Mouse (Mus musculus): ENCODE data around the gene Isca1. TPM values are rescaled to one million over a fixed set of nuclear protein-coding genes. Genes with fewer than 3 reads are reported as not detected.
"Not testable (repeated sequence)": the region's sequence is repeated elsewhere in the genome, so short reads cannot be mapped to it uniquely, and the experiment has no call there.

Isca1 gene
- total RNA-seq, 1 experiment from 2014 or later = 49.7 TPM

DNA sequence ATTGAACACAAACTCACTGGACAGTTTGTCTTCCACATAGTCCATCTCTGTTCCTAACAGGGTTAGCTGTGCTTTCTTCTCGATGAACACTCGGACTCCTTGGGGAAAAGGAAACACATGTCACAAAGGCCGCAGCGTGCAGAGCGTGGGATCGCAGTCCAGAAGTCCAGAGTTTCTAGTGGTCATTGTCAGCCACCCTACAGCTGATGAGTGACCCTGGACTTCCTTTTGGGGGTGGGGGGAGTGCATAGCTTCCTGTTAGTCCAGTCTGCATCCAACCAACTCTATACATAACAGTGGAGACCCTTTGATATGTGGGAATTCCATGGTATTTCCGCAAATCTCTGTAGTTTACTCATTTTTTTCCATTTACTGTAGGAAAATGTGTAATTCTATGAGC lies 12.7 kb downstream of the Isca1 start:
- no peak for ATAC-seq (replicated peaks; ENCODE audit: low read depth, poor library complexity, severe bottlenecking)

DNA sequence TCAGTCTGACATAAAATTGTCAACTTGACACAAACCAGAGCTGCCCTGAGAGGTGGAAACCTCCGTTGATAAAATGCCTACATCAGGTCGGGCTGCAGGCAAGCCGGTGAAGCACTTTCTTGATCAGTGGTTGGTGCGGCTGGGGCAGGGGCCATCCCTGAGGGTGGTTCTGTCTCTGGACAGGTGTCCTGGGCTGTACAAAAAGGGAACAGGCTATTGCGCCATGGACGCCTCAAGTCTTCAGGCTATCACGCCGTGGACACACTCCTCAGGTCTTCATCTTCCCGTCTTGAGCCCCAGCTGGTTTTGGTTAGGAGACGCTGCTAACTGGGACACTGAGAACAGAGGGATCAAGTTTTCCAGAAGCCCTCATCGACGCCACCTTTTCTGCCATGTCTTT lies 19.3 kb downstream of the Isca1 start:
- ATAC-seq (replicated peaks; ENCODE audit: low read depth, poor library complexity, severe bottlenecking) = no peak

DNA sequence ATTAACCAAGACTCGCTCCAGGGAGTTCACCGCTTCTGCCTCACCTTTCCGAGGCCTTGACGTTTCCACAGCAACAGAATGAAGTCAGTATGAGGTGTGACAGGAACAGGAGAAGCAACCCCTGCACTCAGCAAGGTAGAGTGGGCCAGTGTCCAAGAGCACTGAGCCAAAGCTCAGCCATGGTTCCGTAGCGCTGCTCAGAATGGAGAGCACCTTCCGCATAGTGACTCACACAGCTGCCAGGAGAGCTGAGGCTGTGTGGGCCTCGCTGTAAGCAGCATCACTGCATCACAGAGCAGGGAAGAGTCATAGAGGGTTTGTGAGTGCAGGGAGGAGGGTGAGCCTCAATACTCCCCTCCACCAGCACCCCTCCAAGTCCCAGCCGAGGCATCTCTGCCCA lies 22.9 kb downstream of the Isca1 start, which contains the start of gene 1700014D04Rik:
TSS of gene 1700014D04Rik (minus strand) at position 42 of the 400 bp plus-strand sequence.
- ATAC-seq (replicated peaks; ENCODE audit: low read depth, poor library complexity, severe bottlenecking) = no peak

DNA sequence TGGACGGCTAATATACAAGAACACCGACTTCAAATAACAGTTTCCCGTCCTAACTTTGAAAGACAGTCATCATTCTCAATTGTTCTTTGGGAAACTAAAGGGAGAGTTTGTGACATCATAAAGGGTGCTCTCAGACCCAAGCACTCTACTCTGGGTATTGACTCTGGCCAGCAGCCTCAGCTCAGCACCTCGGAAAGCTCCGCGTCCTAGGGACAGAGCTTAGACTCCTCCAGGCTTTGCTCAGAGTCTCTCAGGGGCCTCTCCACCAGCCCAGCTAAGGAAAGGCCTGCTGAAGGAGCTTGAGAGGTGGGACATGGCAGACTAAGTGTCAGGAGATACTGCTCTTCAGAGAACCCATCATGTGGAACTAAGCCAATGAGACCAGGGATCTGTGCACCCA lies 23.4 kb downstream of the Isca1 start:
- ATAC-seq (replicated peaks; ENCODE audit: low read depth, poor library complexity, severe bottlenecking) = no peak

DNA sequence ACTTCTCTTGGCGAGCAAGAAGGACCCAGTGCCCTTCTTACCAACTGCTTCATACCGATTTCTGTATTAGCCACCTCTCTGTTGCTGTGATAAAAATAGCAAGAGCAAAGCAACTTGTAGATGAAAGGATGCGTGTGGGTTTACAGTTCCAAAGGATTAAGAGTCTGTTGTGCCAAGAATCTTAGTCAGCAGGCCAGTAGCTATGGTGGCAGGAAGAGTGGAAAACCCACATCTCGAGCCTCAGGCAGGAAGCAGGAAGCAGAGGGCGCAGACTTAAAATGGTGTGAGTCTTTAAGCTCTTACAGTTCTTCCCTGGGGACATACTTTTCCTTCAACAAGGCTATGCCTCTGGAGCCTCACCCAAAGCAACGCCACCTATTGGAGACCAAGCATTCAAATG lies 24.1 kb downstream of the Isca1 start:
- peak; percentile 9; the same call in 1 of the 2 replicates for ATAC-seq (replicated peaks; ENCODE audit: low read depth, poor library complexity, severe bottlenecking)

DNA sequence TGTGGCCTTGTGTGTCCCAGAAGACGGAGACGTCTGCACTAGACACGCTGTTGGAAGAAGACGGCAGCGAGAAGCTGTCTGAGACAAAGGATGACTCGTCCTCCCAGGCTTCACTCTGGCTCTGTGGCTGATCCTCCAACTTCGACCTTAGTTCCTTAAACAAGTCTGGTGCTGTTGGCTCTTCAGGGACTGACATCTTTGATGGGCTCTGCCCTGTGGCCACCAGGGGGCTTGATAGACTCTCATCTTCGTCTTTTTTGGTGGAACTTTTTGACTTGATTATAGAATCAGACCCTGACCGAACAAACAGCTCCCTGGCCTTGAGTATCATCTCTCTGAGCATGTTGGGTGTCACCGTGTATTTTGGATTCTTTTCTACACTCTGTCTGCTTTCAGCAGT lies 27.9 kb downstream of the Isca1 start:
- peak; percentile 86 for ATAC-seq (replicated peaks; ENCODE audit: low read depth, poor library complexity, severe bottlenecking)

DNA sequence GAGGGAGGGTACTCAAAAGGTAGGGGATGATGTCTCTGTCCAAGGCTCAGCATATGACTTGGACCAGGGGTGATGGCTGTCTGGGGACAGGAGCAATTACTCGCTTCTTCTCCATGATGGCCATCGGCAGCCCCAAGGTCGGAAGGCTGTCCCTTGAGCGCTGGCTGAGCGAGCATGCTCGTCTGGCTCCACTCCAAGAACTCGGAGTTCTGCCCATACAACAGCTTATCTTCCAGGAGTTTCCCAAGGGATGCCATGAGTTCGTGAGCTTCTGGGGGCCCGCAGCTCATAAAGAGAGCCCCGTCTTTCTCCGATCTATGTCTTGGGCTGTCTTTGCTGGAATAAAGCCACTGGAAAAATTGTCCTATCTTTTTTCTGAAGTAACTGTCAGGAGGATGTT lies 28.5 kb downstream of the Isca1 start:
- no peak for ATAC-seq (replicated peaks; ENCODE audit: low read depth, poor library complexity, severe bottlenecking)

DNA sequence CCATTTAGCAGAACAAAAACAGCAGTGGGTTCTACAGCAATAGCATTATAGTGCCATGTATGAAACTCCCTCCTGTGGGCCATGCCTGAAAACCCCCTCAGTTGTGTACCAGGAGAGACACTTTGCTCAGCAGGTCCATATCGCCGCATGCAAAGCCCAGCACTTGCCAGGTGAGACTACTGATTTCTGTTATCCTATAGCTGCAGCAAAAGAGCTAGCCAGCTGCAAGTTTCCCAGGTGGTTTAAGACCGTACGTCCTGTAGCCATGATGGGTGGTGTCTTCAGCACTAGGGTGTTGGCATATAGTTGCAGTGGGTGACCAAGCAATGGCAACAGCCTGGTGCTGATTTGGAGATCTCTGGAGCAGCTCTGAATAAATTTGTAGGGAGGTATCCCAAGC lies 30.2 kb downstream of the Isca1 start:
- no peak for ATAC-seq (replicated peaks; ENCODE audit: low read depth, poor library complexity, severe bottlenecking)

DNA sequence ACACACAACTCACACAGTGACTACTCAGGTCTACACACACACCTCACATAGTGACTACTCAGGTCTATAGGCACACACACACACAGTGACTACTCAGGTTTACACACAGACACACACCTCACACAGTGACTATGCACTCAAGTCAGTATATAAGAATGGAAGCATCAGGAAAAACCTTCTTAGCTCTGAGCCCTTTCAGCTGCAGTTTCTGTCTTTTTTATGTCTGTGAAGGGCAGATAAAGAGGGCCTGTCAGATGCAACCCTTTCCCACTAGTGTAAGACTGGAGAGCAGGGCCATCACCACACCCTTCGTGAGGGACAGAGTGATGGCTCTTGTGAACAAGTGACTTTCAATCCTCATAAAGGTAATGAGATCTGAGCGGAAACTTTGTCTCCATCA lies 31.2 kb downstream of the Isca1 start:
- no peak for ATAC-seq (replicated peaks; ENCODE audit: low read depth, poor library complexity, severe bottlenecking)

DNA sequence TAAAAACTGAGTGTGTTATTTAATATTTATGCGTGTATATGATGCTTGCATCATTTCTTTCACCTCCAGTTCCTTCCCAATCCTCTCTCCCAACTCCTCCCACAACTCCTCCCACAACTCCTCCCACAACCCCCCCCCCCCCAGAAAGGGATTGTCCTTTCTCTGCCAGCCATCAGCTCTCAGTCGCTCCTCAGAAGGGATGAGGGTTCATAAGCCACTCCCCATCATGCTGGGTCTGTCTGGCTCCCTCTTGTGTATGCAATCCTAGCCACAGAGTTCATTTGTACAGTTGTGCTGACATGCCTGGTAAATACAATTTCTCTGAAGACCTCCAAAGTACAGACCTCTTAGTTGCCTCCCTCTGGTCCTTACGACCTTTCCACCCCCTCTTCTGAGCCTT lies 34.4 kb downstream of the Isca1 start:
- peak; percentile 88 for ATAC-seq (replicated peaks; ENCODE audit: low read depth, poor library complexity, severe bottlenecking)

DNA sequence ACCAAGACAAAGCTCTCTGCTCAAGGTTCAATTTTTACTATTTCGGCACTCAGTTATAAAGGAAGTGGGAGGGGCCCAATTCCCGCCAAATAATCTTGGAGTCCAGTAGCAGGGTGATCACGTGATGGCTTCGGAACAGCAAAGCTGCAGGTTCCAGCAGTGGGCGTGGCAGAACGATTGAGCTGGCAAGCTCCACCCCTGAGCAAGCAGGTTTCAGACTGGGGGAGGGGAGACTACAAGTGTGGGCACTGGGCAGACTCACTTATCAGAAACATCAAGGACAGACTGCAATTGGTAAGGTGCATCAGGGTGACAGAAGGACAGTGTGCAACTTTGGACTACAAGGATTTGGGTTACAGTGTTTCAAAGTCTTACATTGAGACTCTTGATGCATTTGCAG lies 35.3 kb downstream of the Isca1 start:
- ATAC-seq (replicated peaks; ENCODE audit: low read depth, poor library complexity, severe bottlenecking) = 0 out of 2 replicates have a peak, but pooled peaks have one; percentile 9

DNA sequence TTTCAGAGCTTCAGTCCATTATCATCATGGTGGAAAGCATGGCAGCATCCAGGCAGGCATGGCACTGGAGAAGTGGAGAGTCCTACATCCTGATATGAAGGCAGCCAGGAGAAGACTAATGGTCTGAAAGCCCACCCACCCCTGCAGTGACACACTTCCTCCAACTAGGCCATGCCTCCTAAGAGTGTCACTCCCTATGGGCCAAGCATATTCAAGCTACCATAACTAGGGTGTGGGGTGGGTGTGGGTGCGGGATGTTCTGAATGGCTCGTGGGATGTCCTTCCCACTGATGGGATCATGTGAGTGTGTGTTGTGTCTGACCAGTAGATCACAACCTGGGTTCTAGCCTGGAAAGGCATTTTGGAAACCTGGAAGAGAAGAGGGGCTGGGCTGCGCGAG lies 35.7 kb downstream of the Isca1 start:
- ATAC-seq (replicated peaks; ENCODE audit: low read depth, poor library complexity, severe bottlenecking) = no peak

DNA sequence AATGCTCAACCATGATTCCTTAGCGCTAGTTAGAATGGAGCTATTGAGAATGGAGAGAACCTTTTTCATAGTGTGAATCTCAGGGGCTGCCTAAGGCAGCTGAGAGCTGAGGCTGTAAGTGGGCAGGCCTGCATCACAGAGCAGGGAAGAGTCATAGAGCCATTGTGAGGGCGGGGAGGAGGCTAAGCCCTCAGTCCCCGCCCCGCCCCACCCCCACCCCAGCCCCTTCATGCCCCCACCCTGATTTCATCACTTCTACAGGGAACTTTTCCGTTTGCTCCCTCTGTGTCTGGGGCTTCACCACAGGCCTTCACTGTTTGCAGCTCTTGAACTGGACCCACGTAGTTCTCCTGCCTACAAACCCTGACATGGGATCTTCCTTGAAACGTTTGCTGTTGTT lies 38.0 kb downstream of the Isca1 start, which contains the start of gene Spata31d1d:
TSS of gene Spata31d1d (minus strand) at position 101 of the 400 bp plus-strand sequence.
- no peak for ATAC-seq (replicated peaks; ENCODE audit: low read depth, poor library complexity, severe bottlenecking)

DNA sequence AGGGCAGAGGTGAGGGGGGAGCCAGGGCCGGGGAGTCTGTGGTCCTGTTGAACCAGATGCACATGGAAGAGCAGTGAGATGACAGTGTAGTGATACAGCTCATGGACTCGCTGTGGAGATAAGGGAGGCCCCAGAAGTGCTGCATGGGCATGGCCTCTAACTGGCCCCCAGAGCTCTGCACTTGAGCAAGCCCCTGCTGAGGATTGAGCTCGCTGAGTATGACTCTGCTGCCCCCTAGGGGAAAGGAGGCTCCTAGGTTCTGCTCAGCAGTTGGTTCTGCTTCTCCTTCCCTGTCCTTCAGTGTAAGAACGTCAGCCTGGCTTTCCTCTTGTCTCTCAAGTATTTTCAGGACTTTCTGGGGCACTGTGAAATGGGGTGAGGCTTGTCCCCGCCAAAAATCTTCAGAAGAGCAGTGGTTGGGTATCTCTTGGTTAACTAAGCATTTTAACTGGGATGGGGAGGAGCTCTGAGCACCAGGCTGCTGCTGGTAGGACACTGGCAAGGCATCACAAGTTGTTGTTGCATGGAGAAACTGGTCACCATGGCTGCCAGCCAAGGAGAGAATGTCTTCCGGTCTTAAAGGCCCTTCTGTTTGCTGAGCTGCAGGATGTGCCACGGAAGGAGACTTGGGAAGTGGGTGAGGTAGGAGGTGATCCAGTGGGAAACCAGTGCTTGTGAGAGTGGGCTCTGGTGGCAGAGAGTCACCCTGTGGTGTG lies 41.1 kb downstream of the Isca1 start:
- peak; percentile 94 for ATAC-seq (replicated peaks; ENCODE audit: low read depth, poor library complexity, severe bottlenecking)

DNA sequence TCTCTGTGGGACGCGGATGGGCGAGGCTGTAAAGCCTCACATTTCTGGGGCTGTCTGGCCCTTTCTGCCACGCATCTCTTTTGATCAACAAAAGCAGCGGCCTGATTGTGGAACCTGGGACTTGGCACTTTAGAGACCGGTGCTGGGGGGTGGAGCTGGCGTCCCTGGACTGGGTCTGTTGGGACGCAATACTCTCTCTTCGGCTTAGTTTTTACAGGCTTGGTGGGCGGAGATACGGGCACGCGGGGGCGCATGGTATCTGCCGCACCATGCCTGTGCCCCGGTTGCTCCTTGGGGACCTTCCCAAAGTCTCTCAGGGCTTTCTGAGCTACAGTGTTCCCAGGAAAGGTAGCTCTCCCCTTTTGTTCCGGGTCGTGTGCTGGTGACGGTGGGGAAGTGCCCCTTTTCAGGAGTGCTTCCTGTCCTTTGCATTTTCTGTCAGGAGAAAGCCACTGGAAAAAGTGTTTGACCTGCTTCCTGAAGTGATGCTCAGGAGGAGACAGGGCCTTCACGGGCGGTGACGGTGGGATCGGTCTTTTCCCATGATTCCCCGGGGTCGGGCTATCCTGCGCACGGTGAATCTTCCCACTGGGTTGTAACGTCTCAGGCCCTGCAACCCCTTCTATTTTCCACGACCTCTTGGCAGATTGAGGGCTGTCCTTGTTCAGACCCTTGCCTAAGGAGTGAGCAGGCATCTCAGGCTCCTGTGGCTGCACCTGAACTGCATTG lies 43.3 kb downstream of the Isca1 start:
- no peak for ATAC-seq (replicated peaks; ENCODE audit: low read depth, poor library complexity, severe bottlenecking)

DNA sequence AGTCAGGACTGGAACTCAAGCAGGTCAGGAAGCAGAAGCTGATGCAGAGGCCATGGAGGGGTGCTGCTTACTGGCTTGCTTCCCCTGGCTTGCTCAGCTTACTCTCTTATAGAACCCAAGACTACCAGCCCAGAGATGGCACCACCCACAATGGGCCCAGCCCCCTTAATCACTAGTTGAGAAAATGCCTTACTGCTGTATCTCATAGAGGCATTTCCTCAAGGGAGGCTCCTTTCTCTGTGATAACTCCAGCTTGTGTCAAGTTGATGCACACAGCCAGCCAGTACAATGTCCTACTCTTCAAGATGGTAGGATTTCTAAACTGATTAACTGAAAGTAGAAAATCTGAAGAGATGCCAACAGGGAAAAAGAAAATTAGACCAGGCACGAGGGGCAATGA lies 47.5 kb downstream of the Isca1 start:
- ATAC-seq (replicated peaks; ENCODE audit: low read depth, poor library complexity, severe bottlenecking) = not testable (repeated sequence)

DNA sequence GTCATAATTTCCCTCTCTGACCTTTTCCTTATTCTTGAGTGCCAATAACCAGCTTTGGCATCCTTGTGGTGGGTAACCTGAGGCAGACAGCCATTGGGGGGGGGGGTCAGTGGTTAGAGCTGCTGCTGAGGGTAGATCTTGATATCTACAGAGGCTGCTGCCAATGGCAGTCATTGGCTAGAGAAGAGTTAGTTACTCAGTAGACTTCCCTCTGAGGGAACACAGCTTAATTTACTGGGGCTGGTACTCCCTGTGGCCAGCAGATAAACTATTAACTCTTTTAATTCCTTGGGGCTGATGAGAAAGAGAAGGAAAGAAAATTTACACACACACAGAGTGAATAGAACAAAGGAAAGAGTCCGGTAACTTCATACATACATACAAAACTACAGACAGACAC lies 50.1 kb downstream of the Isca1 start:
- peak; percentile 37; the same call in 1 of the 2 replicates for ATAC-seq (replicated peaks; ENCODE audit: low read depth, poor library complexity, severe bottlenecking)

DNA sequence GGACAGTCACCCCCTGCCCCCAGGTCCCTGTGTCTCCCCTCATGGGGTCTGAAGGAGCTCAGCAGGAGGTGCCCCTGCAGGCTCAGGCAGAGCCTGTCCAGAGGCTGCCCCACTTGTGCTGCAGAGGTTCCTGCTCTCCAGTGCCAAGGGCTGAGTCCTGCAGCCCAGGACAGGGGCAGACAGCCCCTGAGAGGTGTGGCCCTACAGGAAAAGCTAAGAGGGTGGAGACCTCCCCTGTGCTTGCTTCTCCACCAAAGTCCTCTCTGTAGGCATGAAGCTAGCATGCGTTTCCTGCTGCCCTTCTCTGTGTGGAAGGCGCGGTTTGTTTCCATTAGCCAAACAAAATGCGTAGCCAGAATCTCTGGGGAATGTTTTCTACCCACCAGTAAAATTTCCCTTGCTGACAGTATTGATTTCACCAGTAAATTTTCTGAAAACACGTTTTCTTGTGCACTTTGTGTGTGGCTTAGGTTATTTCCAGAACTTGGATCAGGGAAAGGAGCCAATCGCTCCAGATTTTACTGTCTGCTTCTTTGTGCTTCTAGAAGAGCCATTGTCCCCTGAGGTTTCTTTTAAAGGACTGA lies 50.7 kb downstream of the Isca1 start:
- ATAC-seq (replicated peaks; ENCODE audit: low read depth, poor library complexity, severe bottlenecking) = peak; percentile 65

DNA sequence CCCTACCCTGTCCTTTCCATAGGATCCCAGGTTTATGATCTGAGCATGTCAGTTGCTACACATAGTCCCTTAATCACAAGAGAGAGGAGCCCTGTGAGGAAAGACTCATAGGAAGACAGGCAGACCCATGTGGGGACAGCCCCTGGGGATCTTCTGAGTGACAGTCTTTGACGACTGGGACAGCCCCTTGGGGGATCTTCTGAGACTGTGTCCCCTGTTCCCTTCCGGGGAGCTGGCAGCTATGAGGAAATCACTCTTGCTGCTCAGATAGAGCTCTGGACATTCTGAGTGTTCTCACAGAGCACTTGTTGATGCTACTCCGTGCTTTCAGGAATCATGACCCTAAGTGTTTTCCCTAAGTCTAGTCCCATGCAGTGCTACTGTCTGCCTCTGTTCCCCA lies 55.9 kb downstream of the Isca1 start:
- no peak for ATAC-seq (replicated peaks; ENCODE audit: low read depth, poor library complexity, severe bottlenecking)

DNA sequence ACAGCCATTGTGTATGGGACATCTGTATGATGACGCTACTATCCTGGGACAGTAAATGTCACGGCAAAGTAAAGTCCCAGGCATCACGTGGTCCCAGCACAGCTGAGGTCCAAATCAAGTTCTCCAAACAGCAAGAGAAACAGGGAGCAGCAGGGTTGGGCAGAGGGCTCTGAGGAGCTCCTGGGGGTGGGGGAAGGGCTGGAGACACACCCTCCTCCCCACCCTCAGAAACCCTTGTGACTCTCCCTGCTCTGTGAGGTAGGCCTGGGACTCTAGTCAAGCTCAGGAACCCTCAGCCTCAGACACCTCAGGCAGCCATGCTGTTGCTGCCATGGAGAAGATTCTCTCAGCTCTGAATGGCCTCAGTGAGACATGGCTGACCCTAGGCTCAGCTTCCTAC lies 57.6 kb downstream of the Isca1 start, which contains the start of gene Spata31d1b:
TSS of gene Spata31d1b (plus strand) at position 301 of the 400 bp plus-strand sequence.
- not testable (repeated sequence) for ATAC-seq (replicated peaks; ENCODE audit: low read depth, poor library complexity, severe bottlenecking)

DNA sequence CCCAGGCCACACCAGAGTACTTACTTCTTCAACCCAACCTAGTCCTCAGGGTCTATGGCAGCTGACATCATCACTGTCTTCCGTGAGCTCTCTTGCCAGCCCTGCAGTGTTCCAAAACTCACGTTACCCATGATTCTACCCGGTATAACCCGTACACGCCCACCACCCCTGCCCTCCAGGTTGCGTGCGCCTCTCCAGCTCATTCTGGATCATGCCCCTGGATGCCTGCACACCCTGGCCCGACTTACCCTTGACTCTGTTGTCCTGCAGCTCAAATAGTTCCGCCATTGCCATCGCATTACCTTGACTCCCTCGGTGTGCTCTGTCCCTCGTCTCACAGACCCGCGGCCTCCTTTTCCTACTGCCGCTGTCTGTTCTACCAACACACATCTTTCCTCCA lies 59.4 kb downstream of the Isca1 start, which contains the start of gene Spata31d1a:
TSS of gene Spata31d1a (minus strand) at position 101 of the 400 bp plus-strand sequence.
- ATAC-seq (replicated peaks; ENCODE audit: low read depth, poor library complexity, severe bottlenecking) = no peak

All from common myeloid progenitor, adult 5-6 weeks (primary cell).